Mouse (Mus musculus) neural tube, embryonic 10.5 days (tissue): ENCODE measurements at regions not wholly inside any gene's neighbourhood (a gene's known extent, or its start where the extent isn't known, plus 50 kb on each side); places are given as distances from the start of the nearest gene placed in this dataset.
A peak's percentile ranks its signal among the peaks of the same experiment; 100 is the strongest.

Experiments
- DNase-seq: peaks from one replicate; pipeline ENCODE4 v3.0.0-alpha.2; 2017; ENCODE audit warnings: low spot score; ENCODE audit errors: extremely low spot score

DNA sequence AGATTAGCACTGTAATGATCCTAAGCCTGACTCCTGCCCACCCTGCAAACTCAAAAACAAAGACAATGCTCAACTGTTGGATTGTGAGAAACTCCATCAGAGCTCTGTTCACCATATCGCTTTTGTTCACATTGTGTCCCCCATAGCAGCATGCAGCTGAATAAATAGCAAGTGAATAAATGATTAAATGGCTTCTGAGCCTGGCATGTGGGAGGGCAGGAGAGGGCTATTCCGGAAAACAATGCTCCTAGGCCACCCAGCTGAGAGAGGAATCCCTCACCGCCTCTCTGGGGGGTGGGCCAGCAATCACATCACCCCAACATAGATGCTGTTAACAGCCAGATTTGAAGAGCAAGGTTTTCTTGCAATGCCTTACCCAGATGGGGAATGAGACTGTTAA, 238.5 kb upstream of the Vstm2b start:
- peak; percentile 13 for DNase-seq

DNA sequence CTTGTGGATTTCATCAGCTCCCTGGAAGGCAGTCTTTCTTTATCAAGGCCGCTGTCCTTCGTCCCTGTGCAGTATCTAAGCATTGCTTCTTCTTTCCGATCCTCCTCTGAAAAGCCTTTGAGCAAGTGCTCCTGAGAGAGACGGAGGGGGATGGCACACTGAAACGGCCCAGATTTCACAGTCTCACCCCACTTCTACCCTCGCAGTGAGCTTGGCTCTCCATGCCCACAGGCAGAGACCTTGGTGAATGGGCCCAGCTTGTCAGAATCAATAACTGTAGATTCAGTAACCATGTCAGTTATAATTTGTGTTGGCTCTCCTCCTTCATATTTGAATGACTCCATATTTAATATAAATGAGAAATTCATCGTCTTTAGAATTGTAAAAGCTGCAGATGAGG, 234.3 kb upstream of the Vstm2b start:
- DNase-seq = no peak

DNA sequence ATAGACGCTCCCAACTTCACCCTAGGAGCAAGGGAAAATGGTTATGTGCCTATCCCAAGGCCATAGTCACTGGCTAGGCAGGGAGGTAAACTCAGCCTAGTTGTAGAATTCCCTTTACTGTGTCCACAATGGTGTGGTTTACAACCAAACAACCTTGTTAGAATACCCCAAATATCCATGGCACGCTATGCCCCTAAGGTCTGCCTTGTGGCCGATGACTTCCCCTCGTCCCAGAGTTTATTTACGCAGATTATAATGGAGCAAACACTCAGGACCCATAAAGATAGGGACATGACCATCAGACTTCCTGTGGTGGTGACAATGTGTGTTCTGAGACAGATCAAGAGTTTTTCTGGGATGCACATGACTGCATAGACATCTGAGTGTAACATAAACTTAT, 231.5 kb upstream of the Vstm2b start:
- no peak for DNase-seq

DNA sequence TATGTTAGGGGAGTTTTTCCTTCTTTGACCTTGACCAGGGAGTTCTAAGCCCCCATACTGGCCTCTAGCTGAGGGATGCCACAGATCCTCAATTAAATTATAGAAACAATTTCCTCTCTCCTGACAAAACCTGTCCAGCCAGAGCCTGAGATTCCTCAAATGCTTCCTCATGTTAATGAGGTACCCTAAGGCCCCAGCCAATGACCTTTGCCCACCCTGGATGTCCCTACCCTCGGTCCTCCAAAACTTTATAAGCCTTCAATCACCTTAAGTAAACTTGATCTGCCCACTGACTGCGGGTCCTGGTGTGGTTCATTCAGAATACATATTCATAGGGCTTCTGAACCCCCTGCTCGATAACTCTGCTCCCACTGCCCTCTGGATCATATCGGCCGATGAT, 227.7 kb upstream of the Vstm2b start:
- DNase-seq = no peak

DNA sequence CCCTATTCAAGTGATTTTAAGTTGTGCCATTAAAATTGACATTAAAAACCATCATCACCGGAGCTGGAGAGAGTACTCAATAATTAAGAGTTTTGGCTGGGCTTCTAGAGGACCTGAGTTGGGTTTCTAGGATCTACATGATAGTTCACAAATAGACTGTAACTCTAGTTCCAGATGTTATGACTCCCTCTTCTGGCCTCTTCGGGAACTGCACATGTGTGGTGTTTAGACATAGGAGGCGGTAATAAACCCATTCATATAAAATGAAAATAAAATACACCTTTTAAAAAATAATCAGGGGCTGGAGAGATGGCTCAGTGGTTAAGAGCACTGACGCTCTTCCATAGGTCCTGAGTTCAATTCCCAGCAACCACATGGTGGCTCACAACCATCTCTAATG, 227.1 kb upstream of the Vstm2b start:
- DNase-seq = no peak

DNA sequence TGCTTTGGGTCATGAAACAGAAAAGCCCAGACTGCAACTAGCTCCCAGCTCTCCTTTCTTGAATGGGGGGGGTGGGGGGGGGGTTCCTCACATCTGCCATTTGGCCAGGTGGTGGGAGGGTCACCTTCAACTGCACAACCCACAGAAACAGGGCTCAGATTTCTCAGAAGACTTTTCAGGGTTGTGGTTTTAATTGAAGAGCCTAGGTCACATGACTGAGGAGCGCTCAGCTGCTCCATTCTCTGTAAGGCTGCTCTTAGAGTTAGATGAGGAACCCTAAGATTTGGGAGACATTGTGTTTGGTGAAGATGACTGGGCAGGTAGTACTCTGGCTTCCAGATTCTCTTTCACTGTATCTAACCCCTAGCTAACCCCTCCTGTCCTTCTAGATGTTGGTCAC, 225.8 kb upstream of the Vstm2b start:
- no peak for DNase-seq

DNA sequence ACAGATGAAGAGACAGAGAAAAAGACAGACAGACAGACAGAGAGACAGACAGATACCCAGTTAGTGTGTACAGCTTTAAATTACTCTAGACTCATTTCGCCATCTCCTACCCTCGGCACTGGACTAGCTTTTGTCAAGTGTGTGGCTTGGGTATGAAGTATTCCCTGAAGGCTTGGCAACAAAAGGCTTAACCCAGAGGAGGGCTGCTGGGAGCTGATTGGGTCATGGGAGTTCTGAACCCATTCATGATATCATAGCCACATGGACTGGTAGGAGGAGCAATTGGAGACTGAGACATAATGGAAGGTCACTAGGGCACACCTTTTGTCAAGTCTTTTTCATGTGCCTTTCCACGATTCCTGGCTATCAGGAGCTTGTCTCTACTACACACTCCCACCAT, 223.7 kb upstream of the Vstm2b start:
- no peak for DNase-seq

DNA sequence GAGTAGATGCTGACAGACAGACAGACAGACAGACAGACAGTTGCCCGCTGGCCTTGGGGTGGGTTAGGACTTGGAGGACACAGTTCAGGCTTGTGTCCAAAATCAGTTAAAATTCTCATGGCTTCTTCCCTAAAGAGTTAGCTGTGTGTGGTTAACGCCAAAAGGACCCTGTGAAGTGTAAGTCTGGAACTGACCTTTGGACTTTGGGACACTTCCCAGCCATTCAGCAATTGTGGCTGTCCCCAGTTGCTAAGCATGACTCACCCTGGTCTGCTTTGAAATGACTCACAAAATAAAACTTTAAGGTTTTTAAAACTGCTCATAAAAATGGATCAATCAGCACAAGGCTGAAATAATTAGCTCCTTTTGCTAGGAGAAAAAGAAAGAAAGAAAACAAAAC, 220.5 kb upstream of the Vstm2b start:
- DNase-seq = no peak

DNA sequence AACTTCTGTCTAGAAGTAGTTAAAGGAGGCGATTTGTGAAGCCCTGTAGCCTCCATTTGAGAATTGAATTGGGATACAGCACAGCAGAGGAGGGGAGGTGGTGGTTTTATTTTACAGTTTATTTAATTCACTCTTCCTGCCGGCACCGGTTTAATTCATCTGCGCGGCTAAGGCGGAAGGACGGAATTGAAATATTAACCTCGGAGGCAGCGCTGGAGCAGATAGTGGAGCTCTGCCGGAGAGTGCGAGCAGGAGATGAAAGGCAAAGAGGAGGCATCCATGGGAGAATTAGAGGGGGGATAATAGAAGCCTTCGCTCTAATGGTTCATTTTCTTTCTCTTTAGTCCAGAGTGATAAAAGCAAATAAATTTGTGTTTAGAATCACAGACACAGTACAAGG, 217.6 kb upstream of the Vstm2b start:
- DNase-seq = no peak

DNA sequence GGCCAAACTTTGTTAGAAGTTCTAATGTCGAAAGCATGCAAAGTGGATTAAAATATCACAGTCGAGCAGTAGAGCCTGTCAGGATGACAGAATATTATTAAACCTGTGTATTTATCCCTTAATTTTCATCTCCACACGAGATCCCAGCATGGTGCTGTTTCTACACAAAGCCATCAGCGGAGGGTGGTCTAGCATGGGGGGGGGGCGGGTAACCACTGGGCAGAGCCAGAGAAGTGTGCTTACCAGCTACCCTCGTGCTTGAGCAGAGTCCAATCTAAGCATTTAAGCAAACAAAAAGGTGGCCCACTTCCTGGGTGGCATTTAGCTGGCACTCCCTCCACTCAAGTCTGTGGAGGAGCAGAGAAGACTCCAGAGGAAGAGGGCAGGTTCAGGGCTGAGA, 217.1 kb upstream of the Vstm2b start:
- no peak for DNase-seq

DNA sequence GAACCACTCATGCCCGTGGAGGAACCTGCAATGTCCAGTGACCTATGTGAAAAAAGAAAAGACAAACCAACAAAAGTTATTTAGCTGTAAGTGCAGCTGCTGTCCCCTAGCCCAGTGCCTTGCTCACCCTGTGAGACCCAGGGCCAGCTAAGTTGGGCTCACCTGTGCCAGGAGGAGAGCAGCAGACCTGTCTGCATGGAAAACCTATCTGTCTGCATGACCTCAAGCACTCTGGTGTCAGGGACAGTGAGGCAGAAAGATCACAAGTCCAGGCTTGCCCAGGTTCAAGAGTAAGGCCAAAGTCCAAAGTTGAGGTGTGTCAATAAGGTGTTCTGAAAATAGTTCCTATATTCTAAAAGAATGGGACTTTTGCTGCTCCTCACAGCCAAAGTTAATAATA, 215.0 kb upstream of the Vstm2b start:
- no peak for DNase-seq

DNA sequence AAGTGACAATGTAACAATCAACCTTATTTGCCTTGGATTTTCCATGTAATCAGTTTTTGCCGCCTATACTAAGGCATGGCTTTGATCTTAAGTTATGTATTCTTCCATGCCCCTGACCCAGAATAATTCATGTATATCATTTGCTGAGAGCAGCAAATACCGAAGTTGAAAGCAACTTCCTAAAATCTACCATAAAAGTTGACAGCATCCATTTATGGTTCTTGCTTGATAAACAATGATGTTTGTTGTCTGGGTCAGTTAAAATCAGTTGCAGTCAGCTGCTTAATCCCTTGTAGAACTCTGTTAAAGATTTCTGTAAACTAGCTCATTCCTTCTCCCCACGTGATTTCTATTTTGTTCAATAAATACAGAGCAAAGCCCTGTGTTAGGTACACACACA, 214.5 kb upstream of the Vstm2b start:
- no peak for DNase-seq

DNA sequence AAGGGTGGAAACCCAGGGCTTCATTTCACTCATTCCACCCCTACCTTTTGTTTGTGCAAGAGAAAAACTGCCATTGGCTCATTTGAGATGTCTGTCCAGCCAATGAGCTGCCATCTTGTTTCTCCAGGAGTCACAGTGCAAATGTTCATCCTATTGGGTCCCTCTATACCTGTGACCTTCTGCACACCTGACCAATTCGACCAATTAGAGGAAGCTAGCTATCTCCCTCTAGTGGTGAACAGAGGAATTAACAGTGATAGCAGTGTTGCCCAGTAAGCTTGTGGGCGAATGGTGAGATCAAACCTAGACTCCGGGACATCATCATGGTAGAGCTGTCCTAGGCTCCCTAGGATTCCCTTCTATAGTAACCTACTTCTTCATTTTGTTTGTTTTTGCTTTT, 211.1 kb upstream of the Vstm2b start:
- no peak for DNase-seq

DNA sequence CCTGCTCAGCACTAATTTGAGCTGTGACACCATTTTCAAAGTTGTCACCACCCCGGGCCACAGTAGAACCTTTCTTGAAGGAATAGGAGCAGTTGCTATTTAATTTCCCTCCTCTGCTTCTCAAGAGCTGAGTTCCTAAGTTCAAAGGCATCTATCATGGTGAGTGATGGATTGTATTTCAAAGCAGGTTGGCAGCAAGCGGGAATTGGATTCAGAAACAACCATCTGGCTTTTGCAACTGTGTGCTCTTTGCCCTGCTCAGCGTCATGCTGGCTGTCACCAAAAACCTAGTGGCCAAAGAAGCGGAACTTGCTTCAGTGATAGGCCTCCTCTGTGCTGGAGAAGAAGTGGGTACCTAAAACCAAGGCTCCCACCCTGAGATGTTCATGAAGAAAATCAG, 209.6 kb upstream of the Vstm2b start:
- DNase-seq = no peak

DNA sequence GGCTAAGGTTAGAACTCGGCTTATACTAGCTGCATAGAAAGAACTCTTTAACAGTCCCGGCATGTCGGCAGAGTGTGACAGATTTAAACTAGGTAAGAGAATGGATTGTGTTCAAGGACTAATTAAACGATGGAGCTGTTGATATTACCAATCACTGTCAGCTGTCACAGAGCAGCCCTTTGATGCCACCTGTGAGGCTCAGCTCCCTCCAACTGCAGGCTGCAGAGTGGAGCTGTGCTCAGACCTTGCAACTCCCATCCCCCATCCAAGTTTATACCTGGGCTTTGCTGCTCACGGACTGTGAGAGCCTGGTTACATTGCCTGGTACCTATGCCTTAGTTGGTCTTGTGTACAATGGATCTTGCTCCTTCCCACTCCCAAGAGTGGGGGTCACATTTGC, 204.4 kb upstream of the Vstm2b start:
- DNase-seq = no peak

DNA sequence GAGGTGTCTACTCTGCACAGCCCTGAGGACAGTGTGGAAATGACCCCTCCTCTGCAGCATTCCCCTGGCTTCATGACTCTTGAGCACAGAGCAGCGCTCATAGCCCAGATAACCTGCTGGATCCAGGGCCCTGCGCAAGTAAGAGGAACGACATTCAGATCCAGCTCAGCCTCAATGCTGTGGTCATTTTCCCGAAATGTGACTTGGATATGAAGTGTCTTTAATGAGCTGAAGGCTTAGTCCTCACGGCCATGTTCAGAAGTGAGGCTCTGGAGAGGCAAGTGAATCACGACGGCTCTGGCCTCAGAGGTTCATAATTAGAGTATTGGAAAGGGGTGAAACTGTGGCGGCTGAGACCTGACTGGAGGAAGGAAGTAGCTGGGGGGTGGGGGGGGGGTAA, 200.6 kb upstream of the Vstm2b start:
- no peak for DNase-seq

DNA sequence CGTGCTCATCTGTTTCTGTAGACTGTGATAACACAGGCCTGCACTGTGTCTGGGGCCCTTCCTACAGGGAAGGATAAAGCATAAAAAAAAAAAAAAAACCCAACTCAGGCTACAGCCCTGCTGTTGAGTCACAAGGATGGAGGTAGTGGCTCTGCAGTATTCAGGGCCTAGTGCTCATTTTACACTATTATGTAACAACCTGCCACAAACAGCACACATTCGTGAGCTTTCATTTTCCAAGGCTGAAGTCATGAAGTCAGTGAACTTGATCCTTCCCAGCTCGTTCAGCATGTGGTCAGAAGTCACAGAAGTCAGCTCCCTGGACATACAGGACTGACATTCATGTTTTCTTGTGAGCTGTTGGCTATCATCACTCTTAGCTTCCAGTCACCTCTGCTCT, 199.8 kb upstream of the Vstm2b start:
- DNase-seq = no peak

DNA sequence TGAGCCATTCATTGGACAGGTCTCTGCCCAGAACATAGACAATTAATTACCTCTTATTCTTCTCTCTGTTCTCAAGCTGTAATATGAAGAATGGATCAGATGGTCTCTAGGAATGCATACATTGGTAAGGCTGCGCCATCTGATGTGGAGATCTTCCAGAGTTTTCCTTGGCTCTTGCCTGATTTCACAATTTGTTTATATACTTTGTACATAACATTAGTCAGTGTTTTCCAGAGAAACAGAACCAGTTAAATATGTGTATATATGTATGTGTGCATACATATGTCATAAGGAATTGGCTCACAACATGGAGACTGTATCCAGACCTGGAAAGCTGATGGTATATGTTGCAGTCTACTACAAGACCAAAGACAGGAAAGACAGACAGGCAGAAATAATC, 198.5 kb upstream of the Vstm2b start:
- DNase-seq = no peak

DNA sequence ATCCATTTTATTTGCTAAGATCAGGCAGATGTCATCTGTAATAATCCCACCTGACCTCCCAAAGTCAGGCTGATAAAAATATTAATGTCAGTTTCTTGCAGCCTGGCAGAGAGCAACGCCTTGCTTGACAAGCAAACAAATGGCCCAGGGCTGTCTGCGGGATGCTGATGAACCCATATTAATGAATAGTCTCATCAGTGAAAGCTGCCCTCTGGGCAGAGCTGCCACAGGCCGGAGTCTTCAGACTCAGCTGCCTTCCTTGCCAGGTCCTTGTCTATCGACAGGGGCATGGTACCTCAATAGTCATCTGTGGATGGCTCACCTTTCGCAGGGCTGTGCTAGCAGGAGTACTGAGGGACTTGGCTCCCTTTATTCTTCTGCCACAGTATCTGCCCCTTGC, 197.5 kb upstream of the Vstm2b start:
- no peak for DNase-seq

DNA sequence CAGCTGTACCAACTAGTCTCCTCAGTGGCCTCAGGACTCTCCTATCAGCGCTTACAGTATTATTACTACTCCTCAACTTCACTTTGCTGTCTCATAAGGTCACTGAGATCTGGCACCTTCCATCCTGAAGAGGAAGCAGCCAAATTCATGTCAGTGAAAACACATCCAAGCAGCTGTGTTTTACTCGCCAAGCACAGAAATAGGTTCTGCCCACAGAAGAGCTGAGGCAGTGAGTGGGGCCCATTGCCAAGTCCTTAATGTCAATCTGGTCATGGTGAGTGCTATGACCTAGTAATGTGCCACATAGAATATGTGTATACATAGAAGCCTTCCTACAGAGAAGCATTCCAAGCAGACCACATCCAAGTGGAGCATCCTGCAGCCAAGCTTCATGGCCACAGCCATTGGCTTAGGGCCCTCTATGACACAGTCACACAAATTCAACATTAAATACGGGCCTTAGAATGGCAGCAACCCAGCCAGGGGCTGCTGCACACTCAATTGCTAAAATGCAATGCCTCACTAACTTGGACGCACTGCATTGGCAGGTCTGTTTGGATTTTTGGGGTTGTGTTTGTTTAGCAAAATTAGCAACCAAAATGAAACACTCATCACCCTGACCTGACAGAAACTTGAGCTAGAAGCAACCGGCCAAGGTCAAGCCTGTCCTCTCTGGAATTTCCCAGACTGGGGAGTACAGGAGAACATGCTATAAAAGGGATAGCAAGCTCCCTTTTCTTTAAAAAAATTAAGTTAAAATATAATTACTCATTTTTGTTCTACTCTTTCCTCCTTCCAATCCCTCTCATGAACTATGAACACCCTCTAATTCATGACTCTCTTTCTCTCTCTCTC, 195.7 kb upstream of the Vstm2b start:
- DNase-seq = no peak

DNA sequence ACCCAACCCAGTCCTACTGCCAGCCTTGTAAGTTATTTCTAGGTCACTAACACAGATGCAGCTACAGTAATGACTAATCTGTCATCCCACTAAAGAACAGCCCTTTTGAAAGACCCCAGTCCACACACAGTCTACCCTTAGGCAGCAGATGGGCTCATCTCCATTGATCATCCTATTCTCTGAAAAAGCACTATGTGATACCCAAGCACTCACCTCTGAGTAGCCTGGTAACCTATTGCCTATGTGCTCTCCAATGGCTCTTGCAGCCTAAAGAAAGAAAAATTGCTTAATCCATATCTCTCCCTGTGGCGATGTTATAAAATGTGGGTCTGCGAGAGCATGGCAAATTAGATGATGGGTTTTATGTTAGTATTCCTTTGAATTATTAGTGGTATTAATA, 189.9 kb upstream of the Vstm2b start:
- no peak for DNase-seq

DNA sequence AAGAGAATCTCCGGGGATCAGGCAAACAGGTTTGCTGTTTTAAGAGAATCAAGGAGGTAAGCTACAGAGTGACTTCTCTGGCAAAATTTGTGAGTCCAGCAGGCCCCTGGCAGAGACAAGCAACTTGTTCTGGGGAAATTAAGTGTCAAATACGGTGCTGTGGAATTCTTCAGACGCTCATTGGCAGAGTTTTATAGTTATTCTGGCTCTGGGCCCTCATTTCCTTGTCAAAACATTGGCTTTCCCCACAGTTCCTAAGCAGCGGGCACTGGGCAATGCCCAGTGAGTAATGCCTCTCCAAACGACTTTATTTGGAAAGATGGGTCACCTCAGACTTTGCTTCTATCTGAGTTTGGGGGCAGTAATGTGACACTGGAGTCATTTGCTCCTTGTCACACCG, 180.1 kb upstream of the Vstm2b start:
- DNase-seq = no peak

DNA sequence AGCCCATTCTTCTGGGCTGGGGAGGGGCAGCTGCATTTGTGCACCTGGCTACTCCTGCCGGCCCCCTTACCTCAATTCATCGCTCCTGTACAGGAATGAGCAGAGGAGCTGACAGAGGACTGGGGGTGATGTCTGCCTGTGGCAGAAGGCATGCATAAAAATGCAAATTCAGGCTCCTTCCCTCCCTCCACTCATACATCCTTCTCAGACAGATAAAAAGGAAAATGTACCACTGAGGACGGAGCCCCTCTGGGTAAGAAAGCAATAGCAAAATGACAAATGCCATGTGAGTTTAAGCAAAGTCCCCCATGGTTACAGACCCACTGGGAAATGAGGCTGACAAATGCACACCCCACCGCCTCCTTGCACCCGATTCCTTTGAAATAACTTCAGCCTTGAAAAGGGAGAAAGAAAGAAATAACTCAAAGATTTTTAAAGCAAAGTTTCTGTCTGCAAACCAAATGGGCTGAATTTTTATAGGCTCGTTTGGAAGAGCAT, 161.1 kb upstream of the Vstm2b start:
- DNase-seq = no peak

DNA sequence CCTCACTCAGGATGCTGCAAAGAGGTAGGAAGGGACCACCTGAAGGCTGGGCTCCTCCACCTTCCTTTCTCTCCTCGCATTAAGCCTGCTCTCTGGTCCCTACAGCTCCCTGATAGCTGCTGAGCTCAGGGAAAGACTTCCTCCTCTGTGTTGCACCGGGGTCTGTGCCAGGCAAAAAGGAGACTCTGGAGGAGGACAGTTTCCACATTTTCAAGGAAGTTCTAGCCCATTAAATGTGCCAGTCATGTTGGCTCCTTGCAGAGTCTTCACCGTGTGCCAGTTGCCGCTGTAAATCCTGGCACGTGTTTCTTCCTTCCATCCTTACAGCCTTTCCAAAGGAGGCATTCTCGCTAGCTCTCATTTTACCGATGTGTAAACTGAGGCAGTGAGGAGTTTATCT, 160.6 kb upstream of the Vstm2b start:
- no peak for DNase-seq
